Mouse (Mus musculus): ENCODE results near the gene Zfp553. TPM values are rescaled to one million over a fixed set of nuclear protein-coding genes. Genes with fewer than 3 reads are reported as not detected.
"Not testable (repeated sequence)": the region's sequence is repeated elsewhere in the genome, so short reads cannot be mapped to it uniquely, and the experiment has no call there.

The Zfp553 gene
- polyA plus RNA-seq, 1 experiment from 2014 or later = 25.3 TPM

GRCm38 (mm10) chr7:127243361-127243867 lies 10.6 kb downstream of the Zfp553 start:
- peaks cover 23% of the 10 kb centered on the region for H3K36me3 ChIP-seq
- no peaks in the 10 kb centered on the region for H3K27me3 ChIP-seq (replicated peaks)
- peak overlapping the region; percentile 92 for H3K27ac ChIP-seq (ENCODE audit: poor library complexity, severe bottlenecking)
- WGBS = 32% methylated on average over 2 of the region's 2 CpGs
- H3K4me2 ChIP-seq = peak overlapping the region; percentile 93
- no peaks in the 10 kb centered on the region for H3K9me3 ChIP-seq (replicated peaks)
- peak overlapping the region; percentile 83; the same call in 1 of the 2 replicates for H3K4me3 ChIP-seq
- peaks cover 24% of the 10 kb centered on the region for H3K4me1 ChIP-seq (replicated peaks)
- H3K9ac ChIP-seq = peak overlapping the region; percentile 91
- ATAC-seq (ENCODE audit: insufficient number of reproducible peaks, low FRiP score) = no peak

- H3K4me3 ChIP-seq = peak within 1 kb of the TSS; percentile 83
- under 1% methylated on average over 53 of the region's 56 CpGs for WGBS
- ATAC-seq (ENCODE audit: insufficient number of reproducible peaks, low FRiP score) = peak; percentile 97
- peak within 1 kb of the TSS; percentile 93 for H3K4me2 ChIP-seq
- H3K27me3 ChIP-seq (replicated peaks) = no peaks in the 10 kb centered on the region
- peaks cover 17% of the 10 kb centered on the region for H3K36me3 ChIP-seq
- H3K27ac ChIP-seq (ENCODE audit: poor library complexity, severe bottlenecking) = peak within 1 kb of the TSS; percentile 92
- H3K4me1 ChIP-seq (replicated peaks) = peaks cover 24% of the 10 kb centered on the region
- H3K9ac ChIP-seq = peak within 1 kb of the TSS; percentile 91
- no peaks in the 10 kb centered on the region for H3K9me3 ChIP-seq (replicated peaks)
Observed at GRCm38 (mm10) chr7:127243870-127244657, 11.2 kb downstream of the Zfp553 start, which contains the start of gene Zfp771. Zfp771 (plus strand) TSS chr7:127244274.

GRCm38 (mm10) chr7:127244658-127245510 lies 12.0 kb downstream of the Zfp553 start:
- H3K27me3 ChIP-seq (replicated peaks) = no peaks in the 10 kb centered on the region
- ATAC-seq (ENCODE audit: insufficient number of reproducible peaks, low FRiP score) = peak; percentile 67
- peaks cover 24% of the 10 kb centered on the region for H3K4me1 ChIP-seq (replicated peaks)
- H3K36me3 ChIP-seq = peaks cover 24% of the 10 kb centered on the region
- peak overlapping the region; percentile 83 for H3K4me3 ChIP-seq
- peak overlapping the region; percentile 91 for H3K9ac ChIP-seq
- H3K27ac ChIP-seq (ENCODE audit: poor library complexity, severe bottlenecking) = peak overlapping the region; percentile 92
- WGBS = 12% methylated on average over 30 of the region's 33 CpGs
- no peaks in the 10 kb centered on the region for H3K9me3 ChIP-seq (replicated peaks)
- H3K4me2 ChIP-seq = peak overlapping the region; percentile 93

GRCm38 (mm10) chr7:127250511-127250910 lies 17.6 kb downstream of the Zfp553 start:
- 90% methylated on average over 8 of the region's 8 CpGs for WGBS
- not testable (repeated sequence) for ATAC-seq (ENCODE audit: insufficient number of reproducible peaks, low FRiP score)

GRCm38 (mm10) chr7:127252414-127252813 lies 19.6 kb downstream of the Zfp553 start:
- no peak overlapping the region for H3K4me3 ChIP-seq
- no peak overlapping the region for H3K9ac ChIP-seq
- no peaks in the 10 kb centered on the region for H3K9me3 ChIP-seq (replicated peaks)
- ATAC-seq (ENCODE audit: insufficient number of reproducible peaks, low FRiP score) = no peak
- H3K27me3 ChIP-seq (replicated peaks) = no peaks in the 10 kb centered on the region
- peaks cover 25% of the 10 kb centered on the region for H3K36me3 ChIP-seq
- WGBS = 94% methylated on average over 2 of the region's 2 CpGs
- peaks cover 8% of the 10 kb centered on the region for H3K4me1 ChIP-seq (replicated peaks)
- no peak overlapping the region for H3K4me2 ChIP-seq
- H3K27ac ChIP-seq (ENCODE audit: poor library complexity, severe bottlenecking) = no peak overlapping the region

More at GRCm38 (mm10) chr7:127250511-127250910, 17.6 kb downstream of the Zfp553 start:
- peaks cover 16% of the 10 kb centered on the region for H3K4me1 ChIP-seq (replicated peaks)
- not testable (repeated sequence) for H3K9ac ChIP-seq; H3K4me2 ChIP-seq; H3K27me3 ChIP-seq (replicated peaks); H3K4me3 ChIP-seq; H3K27ac ChIP-seq (ENCODE audit: poor library complexity, severe bottlenecking); H3K9me3 ChIP-seq (replicated peaks)
- H3K36me3 ChIP-seq = peaks cover 27% of the 10 kb centered on the region

DNA sequence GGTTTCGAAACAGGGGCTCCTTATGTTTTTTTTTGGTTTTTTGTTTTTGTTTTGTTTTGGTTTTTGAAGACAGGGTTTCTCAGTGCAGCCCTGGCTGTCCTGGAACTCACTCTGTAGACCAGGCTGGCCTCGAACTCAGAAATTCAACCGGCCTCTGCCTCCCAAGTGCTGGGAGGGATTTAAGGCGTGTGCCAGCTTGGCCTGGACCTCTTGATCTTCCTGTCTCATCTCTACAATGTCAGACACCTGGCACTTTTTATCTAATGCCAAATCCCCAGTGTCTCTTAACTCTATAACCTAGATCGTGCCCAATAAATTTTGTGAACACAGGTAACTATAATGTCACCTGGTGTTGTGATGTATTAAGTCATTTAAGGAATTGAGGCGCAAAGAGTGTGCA lies 20.5 kb downstream of the Zfp553 start:
- Histone ChIP-seq H3K4me2 (peak overlapping the region; percentile 73), H3K4me3 (peak overlapping the region; percentile 55), H3K27ac (ENCODE audit: poor library complexity, severe bottlenecking) (peak overlapping the region; percentile 71), H3K9me3 (replicated peaks) (no peaks in the 10 kb centered on the region), H3K9ac (peak overlapping the region; percentile 76), H3K27me3 (replicated peaks) (no peaks in the 10 kb centered on the region), H3K4me1 (replicated peaks) (peaks cover 8% of the 10 kb centered on the region), H3K36me3 (peaks cover 26% of the 10 kb centered on the region)
- ATAC-seq (ENCODE audit: insufficient number of reproducible peaks, low FRiP score) = no peak
- WGBS = 79% methylated on average over 6 of the region's 6 CpGs

DNA sequence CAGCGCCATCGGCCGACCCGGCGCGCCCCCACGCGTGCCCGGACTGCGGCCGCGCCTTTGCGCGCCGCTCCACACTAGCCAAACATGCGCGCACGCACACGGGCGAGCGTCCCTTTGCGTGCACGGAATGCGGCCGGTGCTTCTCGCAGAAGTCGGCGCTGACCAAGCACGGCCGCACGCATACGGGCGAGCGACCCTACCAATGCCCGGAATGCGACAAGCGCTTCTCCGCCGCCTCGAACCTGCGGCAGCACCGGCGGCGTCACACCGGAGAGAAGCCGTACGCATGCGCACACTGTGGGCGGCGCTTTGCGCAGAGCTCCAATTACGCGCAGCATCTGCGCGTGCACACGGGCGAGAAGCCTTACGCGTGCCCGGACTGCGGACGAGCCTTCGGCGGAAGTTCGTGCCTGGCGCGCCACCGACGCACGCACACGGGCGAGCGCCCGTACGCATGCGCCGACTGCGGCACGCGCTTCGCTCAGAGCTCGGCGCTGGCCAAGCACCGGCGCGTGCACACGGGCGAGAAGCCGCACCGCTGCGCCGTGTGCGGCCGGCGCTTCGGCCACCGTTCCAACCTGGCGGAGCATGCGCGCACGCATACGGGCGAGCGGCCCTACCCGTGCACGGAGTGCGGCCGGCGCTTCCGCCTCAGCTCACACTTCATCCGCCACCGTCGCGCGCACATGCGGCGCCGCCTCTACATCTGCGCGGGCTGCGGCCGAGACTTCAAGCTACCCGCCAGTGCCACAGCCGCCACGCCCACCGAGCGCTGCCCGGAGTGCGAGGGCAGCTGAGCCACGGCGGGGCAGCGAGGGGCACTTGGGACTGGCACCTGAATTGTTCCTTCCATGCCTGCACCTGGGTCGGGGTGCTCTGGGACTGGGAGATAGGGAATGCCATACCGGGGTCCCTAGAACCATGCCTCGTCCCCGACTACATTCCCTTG lies 21.2 kb downstream of the Zfp553 start:
- H3K4me1 ChIP-seq (replicated peaks) = peaks cover 11% of the 10 kb centered on the region
- peak overlapping the region; percentile 73 for H3K4me2 ChIP-seq
- H3K4me3 ChIP-seq = peak overlapping the region; percentile 55
- H3K36me3 ChIP-seq = peaks cover 26% of the 10 kb centered on the region
- no peaks in the 10 kb centered on the region for H3K27me3 ChIP-seq (replicated peaks)
- WGBS = under 1% methylated on average over 136 of the region's 136 CpGs
- H3K9ac ChIP-seq = peak overlapping the region; percentile 76
- ATAC-seq (ENCODE audit: insufficient number of reproducible peaks, low FRiP score) = peak; percentile 92
- H3K27ac ChIP-seq (ENCODE audit: poor library complexity, severe bottlenecking) = peak overlapping the region; percentile 71
- no peaks in the 10 kb centered on the region for H3K9me3 ChIP-seq (replicated peaks)

DNA sequence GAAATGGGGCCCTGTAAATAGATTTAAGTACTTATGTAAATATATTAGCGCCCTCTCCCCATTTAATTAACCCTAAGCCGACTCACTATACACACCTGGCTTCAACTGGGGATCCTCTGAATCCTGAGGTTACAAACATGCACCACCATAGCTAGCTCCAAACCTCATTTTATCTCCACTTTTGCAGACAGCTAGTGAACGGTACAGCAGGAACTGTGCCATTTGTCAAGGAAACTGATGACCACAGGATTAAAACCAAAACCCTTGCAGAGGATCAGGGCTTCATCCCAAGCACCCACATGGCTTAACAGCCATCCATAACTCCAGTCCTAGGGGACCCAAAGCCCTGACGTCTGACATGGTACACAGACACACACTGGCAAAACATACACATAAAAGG lies 22.1 kb downstream of the Zfp553 start:
- Histone ChIP-seq H3K9me3 (replicated peaks) (no peaks in the 10 kb centered on the region), H3K4me2 (peak overlapping the region; percentile 73), H3K4me3 (peak overlapping the region; percentile 55), H3K27ac (ENCODE audit: poor library complexity, severe bottlenecking) (no peak overlapping the region), H3K9ac (peak overlapping the region; percentile 73; the same call in 1 of the 2 replicates), H3K4me1 (replicated peaks) (peaks cover 19% of the 10 kb centered on the region), H3K27me3 (replicated peaks) (no peaks in the 10 kb centered on the region), H3K36me3 (peaks cover 17% of the 10 kb centered on the region)
- 19% methylated on average over 4 of the region's 4 CpGs for WGBS
- ATAC-seq (ENCODE audit: insufficient number of reproducible peaks, low FRiP score) = no peak

- 79% methylated on average over 2 of the region's 2 CpGs for WGBS
- Histone ChIP-seq H3K27me3 (replicated peaks) (no peaks in the 10 kb centered on the region), H3K4me2 (no peak overlapping the region), H3K9ac (no peak overlapping the region), H3K27ac (ENCODE audit: poor library complexity, severe bottlenecking) (no peak overlapping the region), H3K4me3 (no peak overlapping the region), H3K4me1 (replicated peaks) (peaks cover 20% of the 10 kb centered on the region), H3K36me3 (peaks cover 15% of the 10 kb centered on the region), H3K9me3 (replicated peaks) (no peaks in the 10 kb centered on the region)
- no peak for ATAC-seq (ENCODE audit: insufficient number of reproducible peaks, low FRiP score)
Observed at GRCm38 (mm10) chr7:127255965-127256364, 23.1 kb downstream of the Zfp553 start.

DNA sequence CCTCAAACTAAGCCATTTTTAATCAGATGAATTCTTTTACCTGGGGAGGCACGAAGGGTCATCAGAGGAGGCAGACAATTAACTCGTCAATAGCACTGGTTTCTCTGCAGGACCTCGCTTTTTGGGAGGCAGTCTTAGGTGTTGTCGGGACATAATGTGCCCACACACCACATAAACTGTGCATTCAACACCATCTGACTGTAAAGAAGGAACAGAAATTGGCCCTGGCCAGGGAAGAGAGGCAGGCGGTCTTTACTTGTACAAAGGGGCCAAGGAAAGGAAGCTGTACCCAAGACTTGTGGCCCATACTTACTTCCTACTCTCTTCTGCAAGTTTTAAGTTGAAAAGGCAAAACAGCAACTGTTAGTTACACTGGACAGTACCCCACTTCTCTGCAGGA lies 23.7 kb downstream of the Zfp553 start:
- H3K4me2 ChIP-seq = no peak overlapping the region
- no peak overlapping the region for H3K27ac ChIP-seq (ENCODE audit: poor library complexity, severe bottlenecking)
- H3K36me3 ChIP-seq = peaks cover 15% of the 10 kb centered on the region
- H3K4me1 ChIP-seq (replicated peaks) = peaks cover 26% of the 10 kb centered on the region
- no peak for ATAC-seq (ENCODE audit: insufficient number of reproducible peaks, low FRiP score)
- H3K27me3 ChIP-seq (replicated peaks) = no peaks in the 10 kb centered on the region
- no peak overlapping the region for H3K9ac ChIP-seq
- H3K4me3 ChIP-seq = no peak overlapping the region
- no peaks in the 10 kb centered on the region for H3K9me3 ChIP-seq (replicated peaks)
- WGBS = 87% methylated on average over 5 of the region's 5 CpGs

Data from heart, embryonic 12.5 days (tissue).